Mouse (Mus musculus) liver, embryonic 16.5 days (tissue): ENCODE measurements around the gene Slc30a7. TPM values are rescaled to one million over a fixed set of nuclear protein-coding genes. Genes with fewer than 3 reads are reported as not detected.

ENCODE experiments used
- ATAC-seq: fragments of 200-750 bp; cut with Nextera tagmentation; 2 replicates; pipeline ENCODE4 v1.8.0; 2017; ENCODE audit warnings: low read depth, mild to moderate bottlenecking, moderate number of reproducible peaks, moderate library complexity
- H3K27ac ChIP-seq: fragments of 300-500 bp; sonication (generic); 2 replicates; pipeline ENCODE4 v1.5.1; 2014; ENCODE audit warnings: mild to moderate bottlenecking, low read length
- H3K27me3 ChIP-seq: fragments of 300-500 bp; sonication (generic); 2 replicates; pipeline ENCODE4 v1.6.1; 2014; ENCODE audit warnings: low read depth, low read length, mixed read lengths; ENCODE audit not compliant: control insufficient read depth, insufficient read depth
- H3K36me3 ChIP-seq: fragments of 300-500 bp; sonication (generic); 2 replicates; pipeline ENCODE4 v1.6.1; 2014; ENCODE audit warnings: mild to moderate bottlenecking; ENCODE audit not compliant: control insufficient read depth, insufficient read depth
- H3K4me1 ChIP-seq: fragments of 300-500 bp; sonication (generic); 2 replicates; pipeline ENCODE4 v1.6.1; 2014; ENCODE audit warnings: low read depth, low read length, mixed read lengths; ENCODE audit not compliant: control insufficient read depth
- H3K4me2 ChIP-seq: fragments of 300-500 bp; sonication (generic); 2 replicates; pipeline ENCODE4 v1.6.1; 2014; ENCODE audit warnings: low read depth, low read length, mixed read lengths
- H3K4me3 ChIP-seq: fragments of 300-500 bp; sonication (generic); 2 replicates; pipeline ENCODE4 v1.5.1; 2014; ENCODE audit warnings: low read depth, mild to moderate bottlenecking, low read length
- H3K9ac ChIP-seq: fragments of 300-500 bp; sonication (generic); 2 replicates; pipeline ENCODE4 v1.6.1; 2014; ENCODE audit warnings: low read depth, low read length
- H3K9me3 ChIP-seq: fragments of 300-500 bp; sonication (generic); replicated peaks from 2 replicates; pipeline ENCODE4 v1.6.1; 2016; ENCODE audit warnings: low read length; ENCODE audit not compliant: control insufficient read depth
- WGBS: fragments of 180-500 bp; shearing (Covaris S2); extraction: QIAGEN DNeasy Blood & Tissue Kit; methylation state at CpG from one replicate; pipeline ENCODE4 v1.1.7; 2014; ENCODE audit not compliant: insufficient replicate concordance; 5-methylcytosine and 5-hydroxymethylcytosine counted together
- polyA plus RNA-seq: library from polyadenylated mRNA; unstranded; fragments of >200 nt; fragmentation: Nextera tagmentation; extraction: Ambion mirVana; gene quantifications from 2 replicates; pipeline ENCODE4 v1.2.1, GENCODE M21; 2015

The Slc30a7 gene
- polyA plus RNA-seq, 1 experiment from 2014 or later, result 10.2 TPM

- no peak for ATAC-seq
- 83% methylated on average over 6 of the region's 6 CpGs for WGBS
- Histone ChIP-seq H3K4me2 (no peak overlapping the region), H3K9ac (no peak overlapping the region), H3K9me3 (no peaks in the 10 kb centered on the region), H3K4me1 (no peaks in the 10 kb centered on the region), H3K36me3 (peaks cover 4% of the 10 kb centered on the region), H3K27ac (no peak overlapping the region), H3K4me3 (no peak overlapping the region), H3K27me3 (no peaks in the 10 kb centered on the region)
Measured at GRCm38 (mm10) chr3:115944376-115944775, 62.8 kb downstream of the Slc30a7 start.

- Histone ChIP-seq H3K9ac (no peak overlapping the region), H3K4me2 (no peak overlapping the region), H3K27me3 (no peaks in the 10 kb centered on the region), H3K4me3 (no peak overlapping the region), H3K4me1 (no peaks in the 10 kb centered on the region), H3K27ac (no peak overlapping the region), H3K9me3 (no peaks in the 10 kb centered on the region), H3K36me3 (peaks cover 4% of the 10 kb centered on the region)
- 84% methylated on average over 8 of the region's 8 CpGs for WGBS
- no peak for ATAC-seq
Measured at GRCm38 (mm10) chr3:115941464-115941863, 65.7 kb downstream of the Slc30a7 start.

DNA sequence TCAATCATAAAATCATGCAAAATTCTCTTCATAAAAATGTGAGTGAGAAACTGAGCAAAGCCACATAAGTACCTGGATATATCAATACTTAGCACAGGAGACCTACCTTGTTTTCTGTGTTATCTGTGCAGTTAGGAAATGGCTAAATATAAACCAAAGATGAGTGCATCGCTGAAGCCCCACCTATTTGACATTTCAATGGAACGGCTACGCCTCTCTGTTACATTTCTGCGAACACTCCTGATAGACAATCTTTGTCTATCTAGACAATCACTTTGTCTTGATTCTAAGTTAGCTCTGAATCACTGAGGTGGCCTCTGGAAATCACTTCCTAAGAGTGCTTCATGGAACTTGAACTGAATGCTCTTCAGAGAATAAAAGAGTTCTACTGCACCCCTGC is 66.7 kb downstream of the Slc30a7 start:
- Histone ChIP-seq H3K4me2 (no peak overlapping the region), H3K4me1 (no peaks in the 10 kb centered on the region), H3K27me3 (no peaks in the 10 kb centered on the region), H3K9ac (no peak overlapping the region), H3K4me3 (no peak overlapping the region), H3K9me3 (no peaks in the 10 kb centered on the region), H3K36me3 (no peaks in the 10 kb centered on the region; the same call in 1 of the 2 replicates), H3K27ac (no peak overlapping the region)
- no peak for ATAC-seq
- 74% methylated on average over 4 of the region's 4 CpGs for whole genome bisulfite sequencing

- Histone ChIP-seq H3K4me3 (no peak overlapping the region), H3K9me3 (no peaks in the 10 kb centered on the region), H3K4me2 (no peak overlapping the region), H3K36me3 (no peaks in the 10 kb centered on the region; the same call in none of the 2 replicates), H3K27me3 (no peaks in the 10 kb centered on the region), H3K9ac (no peak overlapping the region), H3K4me1 (no peaks in the 10 kb centered on the region), H3K27ac (no peak overlapping the region)
- no peak for ATAC-seq
- 71% methylated on average over 10 of the region's 10 CpGs for WGBS
Measured at GRCm38 (mm10) chr3:115937807-115938206, 69.4 kb downstream of the Slc30a7 start.

DNA sequence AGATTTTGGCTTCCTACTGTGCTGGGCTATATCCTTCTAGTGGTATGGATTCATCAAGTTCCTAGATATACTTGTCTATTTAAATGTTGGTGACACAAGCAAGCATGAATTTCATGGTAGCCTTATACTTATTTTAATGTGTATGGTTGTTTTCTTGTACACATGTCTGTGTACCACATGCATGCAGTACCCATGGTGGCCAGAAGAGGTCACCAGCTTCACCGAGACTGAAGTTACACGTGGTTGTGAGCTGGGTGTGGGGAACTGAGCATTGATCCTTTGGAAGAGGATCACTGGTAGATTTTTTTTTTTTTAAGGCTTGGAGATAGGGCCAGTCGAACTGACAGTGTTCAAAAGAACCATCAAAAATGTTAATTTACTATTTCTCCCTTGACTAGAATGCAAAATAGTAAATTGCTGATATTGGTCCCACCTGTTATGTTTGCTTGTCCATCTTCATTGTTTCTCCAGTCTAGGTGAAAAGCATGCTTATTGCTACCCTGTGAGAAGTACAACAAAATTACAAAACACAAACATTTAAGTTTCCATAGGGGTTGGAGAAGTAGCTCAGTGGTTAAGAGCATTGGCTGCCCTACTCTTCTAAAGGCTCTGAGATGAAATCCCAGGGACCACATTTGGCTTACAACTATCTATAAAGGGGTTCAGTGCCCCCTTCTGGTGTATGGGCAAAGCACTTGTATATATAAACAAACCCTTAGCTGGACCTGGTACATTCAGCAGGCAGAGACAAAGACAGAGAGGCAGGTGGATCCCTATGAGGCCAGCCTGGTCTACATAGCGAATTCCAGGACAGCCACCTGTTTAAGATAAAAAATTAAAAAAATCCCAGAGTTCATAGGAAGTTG is 70.2 kb downstream of the Slc30a7 start:
- no peak for ATAC-seq

DNA sequence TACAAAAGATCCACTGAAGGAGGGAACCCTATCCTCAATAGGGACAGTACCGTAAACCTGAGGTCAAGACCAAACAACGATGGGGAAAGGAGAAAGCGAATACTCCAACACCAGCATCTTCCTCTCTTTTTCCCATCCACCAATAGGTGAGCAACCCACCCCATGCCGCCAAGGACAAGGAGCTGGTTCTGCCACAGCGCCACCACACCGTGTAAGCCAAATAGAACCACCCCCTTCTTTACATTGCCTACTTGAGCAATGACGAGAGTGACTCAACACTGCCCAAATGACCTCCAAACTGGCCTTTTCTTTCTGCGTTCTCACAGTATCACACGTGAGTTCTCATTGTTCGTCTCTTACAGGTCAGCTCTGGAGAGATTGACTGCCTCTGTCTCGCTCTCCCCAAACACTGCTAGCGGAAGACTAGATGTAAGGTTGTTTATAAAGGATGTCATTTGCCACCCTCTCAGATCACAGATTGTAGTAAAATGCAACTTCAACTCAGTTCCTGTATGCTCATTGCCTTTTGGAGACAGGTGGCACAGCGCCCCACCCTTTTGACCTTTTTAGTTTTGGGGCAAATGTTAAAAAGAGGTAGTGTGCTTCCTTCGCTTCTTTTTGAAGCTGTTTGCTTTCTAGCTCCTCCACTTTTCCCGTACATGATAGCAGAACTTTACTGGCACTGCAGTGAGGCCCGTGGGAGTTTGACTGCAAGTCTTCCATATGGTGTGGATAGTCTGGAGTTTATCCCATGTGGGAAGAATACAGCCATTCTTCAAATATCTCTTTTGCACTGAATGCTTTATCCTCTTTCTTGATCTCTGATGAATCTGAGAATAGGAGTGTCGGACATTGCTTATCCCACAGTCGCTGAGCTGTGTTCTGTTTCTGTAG is 73.7 kb downstream of the Slc30a7 start:
- Histone ChIP-seq H3K4me1 (no peaks in the 10 kb centered on the region), H3K27ac (no peak overlapping the region), H3K4me2 (no peak overlapping the region), H3K36me3 (peaks cover 7% of the 10 kb centered on the region), H3K9me3 (no peaks in the 10 kb centered on the region), H3K9ac (no peak overlapping the region), H3K27me3 (no peaks in the 10 kb centered on the region), H3K4me3 (no peak overlapping the region)
- ATAC-seq, result no peak
- WGBS, result 81% methylated on average over 18 of the region's 18 CpGs

More for the DNA sequence above, 70.2 kb downstream of the Slc30a7 start:
- no peaks in the 10 kb centered on the region for H3K4me1 ChIP-seq
- H3K9me3 ChIP-seq, result no peaks in the 10 kb centered on the region
- H3K27ac ChIP-seq, result no peak overlapping the region
- no peak overlapping the region for H3K9ac ChIP-seq
- no peaks in the 10 kb centered on the region for H3K27me3 ChIP-seq
- H3K36me3 ChIP-seq, result peaks cover 2% of the 10 kb centered on the region
- 36% methylated on average over 4 of the region's 4 CpGs for WGBS
- no peak overlapping the region for H3K4me2 ChIP-seq
- no peak overlapping the region for H3K4me3 ChIP-seq

DNA sequence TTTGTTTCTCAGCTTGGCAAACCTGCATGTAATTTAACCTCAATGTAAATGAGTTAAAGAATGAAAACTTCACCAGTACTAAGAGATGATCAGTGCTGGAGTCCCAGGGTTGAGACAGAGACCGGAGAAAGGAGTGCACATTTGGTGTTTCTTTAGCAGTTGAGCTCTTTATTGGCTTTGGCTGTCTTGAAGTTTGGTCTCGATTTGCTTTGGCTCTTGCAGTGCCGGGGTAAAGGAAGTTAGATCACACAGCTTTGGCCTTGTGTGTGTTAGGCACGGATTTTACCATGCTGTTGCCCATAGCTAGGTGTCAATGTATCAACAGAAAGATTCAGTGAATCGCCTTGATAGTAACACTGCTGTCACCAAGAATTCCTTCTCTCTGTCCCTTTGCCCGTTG is 75.5 kb downstream of the Slc30a7 start:
- 78% methylated on average over 6 of the region's 6 CpGs for WGBS
- Histone ChIP-seq H3K4me1 (no peaks in the 10 kb centered on the region), H3K4me3 (no peak overlapping the region), H3K27me3 (no peaks in the 10 kb centered on the region), H3K4me2 (no peak overlapping the region), H3K9me3 (no peaks in the 10 kb centered on the region), H3K9ac (no peak overlapping the region), H3K36me3 (peaks cover 8% of the 10 kb centered on the region), H3K27ac (no peak overlapping the region)
- no peak for ATAC-seq

DNA sequence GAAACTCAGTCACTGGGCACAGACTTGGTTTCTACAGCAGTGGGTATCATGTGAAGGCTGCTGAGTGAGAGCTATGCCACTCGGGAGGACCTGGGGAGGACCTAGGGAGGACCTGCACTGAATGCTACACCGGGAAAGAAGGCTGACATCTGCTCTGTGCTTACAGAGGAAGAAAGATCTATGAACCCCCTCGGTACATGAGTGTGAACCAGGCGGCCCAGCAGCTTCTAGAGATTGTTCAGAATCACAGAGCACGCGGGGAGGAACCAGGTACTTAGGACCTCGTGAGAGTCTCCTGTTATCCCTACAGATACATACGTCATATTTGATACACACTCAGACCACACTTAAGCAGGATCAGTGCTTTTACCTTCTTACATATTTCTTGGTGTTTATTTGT is 80.7 kb downstream of the Slc30a7 start:
- Histone ChIP-seq H3K4me1 (no peaks in the 10 kb centered on the region; the same call in 1 of the 2 replicates), H3K4me3 (no peak overlapping the region), H3K27me3 (no peaks in the 10 kb centered on the region), H3K9ac (no peak overlapping the region), H3K36me3 (peaks cover 10% of the 10 kb centered on the region), H3K9me3 (no peaks in the 10 kb centered on the region), H3K27ac (no peak overlapping the region), H3K4me2 (no peak overlapping the region)
- WGBS, result 78% methylated on average over 8 of the region's 8 CpGs
- no peak for ATAC-seq
